Mouse (Mus musculus): ENCODE data around the gene Fam189a2.

The Fam189a2 gene

GRCm38 (mm10) chr19:24030871-24031556, at the start of gene Fam189a2:
TSS of gene Fam189a2 (minus strand) at chr19:24031019.
- DNase-seq, result peak; percentile 34 to 55

DNA sequence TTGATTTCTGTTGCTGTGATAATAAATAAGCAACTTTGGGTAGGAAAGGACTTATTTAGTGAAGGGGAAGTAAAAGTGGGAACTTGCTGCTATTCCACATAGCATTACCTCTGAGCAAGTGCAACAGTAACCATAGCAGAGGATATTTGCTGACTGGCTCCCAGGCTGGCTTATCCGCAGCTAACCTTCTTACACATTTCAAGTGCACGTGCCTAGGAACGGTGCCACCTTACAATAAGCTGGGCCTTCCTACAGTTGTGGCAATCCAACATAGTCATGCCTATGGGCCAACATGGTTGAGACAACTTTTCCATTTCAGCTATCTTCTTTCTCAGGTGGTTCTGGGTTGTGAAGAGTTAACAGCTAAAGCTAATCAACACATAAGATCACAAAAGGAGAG, 46.8 kb upstream of the Fam189a2 start:
- no peak for DNase-seq

DNA sequence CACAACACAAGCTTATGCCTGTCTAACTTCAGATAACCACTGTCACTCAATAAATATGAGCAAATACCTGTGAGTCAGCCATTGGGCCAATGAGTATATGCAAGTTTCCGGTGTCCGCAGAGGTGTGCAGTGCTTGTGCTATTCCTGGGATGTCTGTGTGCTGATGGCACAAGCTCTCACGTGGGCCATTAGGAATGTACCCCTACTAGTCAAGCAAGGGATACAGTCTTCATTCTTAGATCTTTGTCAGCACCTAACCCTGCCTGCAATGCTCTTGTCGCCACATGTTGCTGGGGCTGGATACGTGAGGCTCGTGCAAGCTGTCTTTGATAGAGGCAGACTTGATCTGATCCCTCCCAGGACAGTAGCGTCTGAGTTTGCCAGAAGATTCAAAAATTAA, 45.7 kb upstream of the Fam189a2 start:
- no peak for DNase-seq

DNA sequence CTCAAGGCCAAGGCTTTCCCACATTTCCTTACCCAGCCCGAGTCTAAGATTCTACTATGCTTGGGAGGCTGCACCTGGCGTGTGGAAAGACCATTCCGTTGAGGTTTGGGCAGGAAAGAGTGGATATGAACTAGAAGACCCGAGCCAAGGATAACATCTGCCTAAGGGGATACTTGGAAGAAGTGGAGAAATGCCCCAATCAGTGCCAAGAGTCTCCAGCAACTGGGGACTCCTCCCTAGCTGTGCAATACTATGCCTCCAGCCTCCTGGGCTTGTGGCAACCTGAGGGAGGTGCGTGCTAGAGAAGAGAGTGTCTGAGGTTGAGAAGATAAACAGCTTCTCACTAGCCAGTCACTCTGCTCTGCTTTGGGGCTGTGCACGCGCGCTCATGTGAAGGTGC, 45.1 kb upstream of the Fam189a2 start:
- DNase-seq, result no peak

GRCm38 (mm10) chr19:24073155-24073554, 42.3 kb upstream of the Fam189a2 start:
- DNase-seq, result no peak

DNA sequence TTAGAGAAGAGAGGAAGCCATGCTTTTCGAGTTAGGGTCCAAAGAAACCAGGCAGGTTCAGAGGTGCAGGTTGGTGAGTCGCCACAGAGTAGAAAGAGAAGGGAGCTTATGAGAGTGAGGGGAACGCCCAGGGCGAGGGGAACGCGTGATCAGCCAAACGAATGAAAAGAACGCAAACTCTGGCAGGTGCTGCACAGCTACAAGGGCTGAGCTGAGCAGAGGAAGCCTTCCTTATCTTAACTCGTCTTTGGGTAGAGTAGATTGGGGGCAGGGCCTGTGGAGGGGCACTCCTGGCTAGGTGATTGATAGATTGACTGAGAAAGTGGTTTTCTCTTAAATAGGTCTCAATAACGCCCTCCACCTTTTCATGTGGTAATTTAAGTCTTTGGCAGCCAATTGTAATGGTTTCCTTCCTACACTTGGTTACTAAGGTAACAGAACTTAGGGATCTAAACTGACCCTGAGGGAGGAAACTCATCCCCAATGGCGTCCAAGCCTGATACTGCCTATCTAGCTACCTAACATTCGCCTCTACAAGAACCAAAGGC, 33.6 kb upstream of the Fam189a2 start:
- DNase-seq, result no peak

GRCm38 (mm10) chr19:24063585-24063984, 32.8 kb upstream of the Fam189a2 start:
- DNase-seq, result no peak

- DNase-seq, result peak; percentile 5 to 20
Observed at GRCm38 (mm10) chr19:24058851-24059250, 28.0 kb upstream of the Fam189a2 start.

- peak; percentile 9 to 18 for DNase-seq
Observed at GRCm38 (mm10) chr19:24058021-24058420, 27.2 kb upstream of the Fam189a2 start.

DNA sequence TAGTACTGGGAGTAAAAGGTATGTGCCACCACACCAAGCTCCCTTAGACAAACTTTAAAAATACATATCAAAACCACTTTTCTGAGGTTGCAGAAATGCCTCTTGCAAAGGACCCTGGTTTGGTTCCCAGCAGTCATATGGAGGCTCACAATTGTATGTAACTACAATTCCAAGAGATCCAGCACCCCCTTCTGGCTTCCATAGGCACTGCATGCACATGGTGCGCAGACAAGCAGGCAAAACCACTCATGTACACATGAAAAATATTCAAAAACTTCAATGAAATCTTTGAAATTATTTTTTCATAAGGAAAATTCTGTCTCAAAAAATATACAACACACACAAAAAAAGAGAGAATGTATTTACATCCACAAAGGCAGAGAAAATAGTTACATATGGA, 26.1 kb upstream of the Fam189a2 start:
- DNase-seq, result no peak

DNA sequence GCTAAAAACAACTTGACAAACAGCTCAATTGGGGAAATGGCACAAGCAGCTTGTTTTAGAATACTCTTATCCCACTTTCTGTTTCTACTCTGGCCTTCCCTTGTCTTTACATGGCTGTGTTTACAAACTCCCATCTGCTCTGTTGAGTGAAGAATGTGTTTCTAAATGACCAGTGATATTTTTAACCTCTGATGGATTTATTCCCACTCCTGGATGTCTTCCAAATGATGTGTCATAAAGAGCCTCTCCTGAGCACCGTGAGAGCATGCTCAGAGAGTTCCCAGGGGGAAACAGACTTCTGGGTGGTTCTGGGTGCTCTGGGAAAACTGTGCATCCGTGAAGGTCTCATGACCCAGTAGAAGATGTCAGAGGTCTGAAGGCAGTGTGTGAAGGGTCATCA, 24.1 kb upstream of the Fam189a2 start:
- peak in 1 of 2 experiments; percentile 26 for DNase-seq

DNA sequence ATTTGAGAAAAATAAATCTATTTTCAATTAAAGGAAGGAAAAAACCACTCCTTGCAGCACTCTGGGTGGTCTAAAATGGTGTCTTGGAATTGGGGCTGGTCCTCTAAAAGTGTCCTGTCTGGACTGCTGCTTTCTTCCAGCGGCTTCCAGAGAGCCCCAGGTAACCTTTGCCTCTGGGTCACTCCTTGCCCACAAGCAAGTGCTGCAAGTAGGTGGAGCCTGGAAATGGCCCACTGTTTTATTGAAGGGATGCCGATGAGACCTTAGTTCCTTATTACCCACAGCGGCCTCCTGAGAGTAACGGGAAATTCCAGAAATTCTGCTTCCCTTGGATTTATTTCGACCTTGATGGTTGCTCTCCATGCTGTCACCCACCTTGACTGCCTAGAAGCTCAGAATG, 23.4 kb upstream of the Fam189a2 start:
- no peak for DNase-seq

- no peak for DNase-seq
Observed at GRCm38 (mm10) chr19:24050514-24050913, 19.7 kb upstream of the Fam189a2 start.

GRCm38 (mm10) chr19:24049329-24049728, 18.5 kb upstream of the Fam189a2 start:
- no peak for DNase-seq

- no peak for DNase-seq
Observed at GRCm38 (mm10) chr19:24046395-24046993, 15.7 kb upstream of the Fam189a2 start.

- no peak for DNase-seq
Observed at GRCm38 (mm10) chr19:24042387-24042786, 11.6 kb upstream of the Fam189a2 start.

DNA sequence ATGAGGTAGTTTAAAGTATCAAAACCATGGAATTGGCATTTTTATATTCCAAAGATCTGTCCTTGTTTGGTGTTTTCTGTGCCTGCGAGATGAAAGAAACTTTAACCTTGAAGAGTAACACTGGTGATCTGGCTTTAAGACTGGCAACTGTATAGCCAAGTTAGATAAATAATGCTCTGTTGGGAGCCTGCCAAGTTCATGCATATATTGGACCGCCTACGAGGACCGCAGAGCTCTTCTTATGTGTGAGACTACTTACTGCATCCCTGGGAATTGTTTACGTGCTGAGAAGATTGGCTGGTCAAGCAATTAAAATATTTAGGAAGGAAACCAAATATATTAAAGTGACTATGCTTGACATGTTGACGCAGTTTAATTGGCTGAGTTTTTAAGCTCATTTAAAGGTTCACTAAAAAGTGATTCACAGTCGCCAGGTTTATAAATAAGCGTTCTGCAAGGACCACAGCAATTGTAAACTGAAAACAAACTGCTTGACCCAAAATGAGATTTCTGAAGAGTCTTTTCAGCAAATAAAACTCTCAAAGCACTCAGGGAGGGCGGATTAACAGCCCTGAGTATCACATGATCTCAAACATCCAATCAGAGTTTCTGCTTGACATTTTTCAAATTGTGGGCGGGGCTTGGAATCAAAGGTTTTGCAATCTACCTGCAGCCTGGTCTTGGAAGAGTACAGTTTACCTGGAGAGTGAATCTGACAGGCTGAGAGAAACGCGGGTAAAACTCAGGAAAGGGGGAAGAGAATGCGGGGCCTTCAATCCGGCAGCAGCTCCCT, 8.4 kb upstream of the Fam189a2 start:
- no peak for DNase-seq

GRCm38 (mm10) chr19:24034367-24034766, 3.5 kb upstream of the Fam189a2 start:
- DNase-seq, result no peak

DNA sequence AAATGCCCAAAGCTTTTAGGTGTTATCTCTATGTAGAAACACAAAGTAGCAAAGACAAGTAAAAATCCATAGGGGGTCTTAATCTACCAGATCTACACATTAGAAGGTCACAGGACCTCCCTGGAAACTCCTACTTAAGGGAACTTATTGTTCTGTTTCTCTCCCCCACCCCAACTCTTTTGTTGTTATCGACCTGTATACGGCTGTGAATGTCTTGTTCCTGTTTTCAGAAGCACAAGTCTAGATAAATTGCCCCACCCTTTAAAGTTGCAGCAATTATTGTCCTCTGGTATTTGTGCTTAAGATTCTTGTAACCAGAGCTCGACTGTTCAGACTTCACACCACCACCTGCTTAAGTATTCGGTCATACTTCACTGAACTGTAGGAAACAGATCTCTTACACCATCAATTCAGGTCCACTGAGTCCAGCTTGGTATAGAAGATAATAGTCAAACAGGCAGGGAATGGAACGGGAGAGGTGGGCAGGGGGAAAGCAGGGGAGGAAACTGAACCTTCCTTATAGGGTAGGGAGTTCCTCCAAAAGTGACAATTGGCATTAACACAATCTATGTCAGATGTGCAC, 1.9 kb upstream of the Fam189a2 start:
- DNase-seq, result no peak

DNA sequence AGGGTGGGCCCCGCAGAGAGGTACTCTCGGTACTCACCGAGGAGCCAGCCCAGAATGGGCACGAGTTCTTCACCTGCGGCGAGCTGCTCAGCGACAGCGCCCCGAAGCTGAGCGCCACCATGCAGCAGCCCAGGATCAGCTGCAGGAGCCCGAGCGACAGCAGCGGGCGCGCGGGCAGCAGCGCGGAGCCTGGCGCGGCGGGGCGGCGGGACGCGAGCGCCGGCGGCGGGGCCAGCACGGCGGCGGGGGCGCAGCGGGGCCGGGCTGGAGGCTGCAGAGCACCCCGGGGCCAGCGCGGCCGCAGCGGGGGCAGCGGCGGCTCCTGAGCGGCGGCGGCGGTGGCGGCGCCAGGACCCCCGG, 328 bp downstream of the Fam189a2 start:
- peak in 1 of 2 experiments; percentile 46 for DNase-seq

GRCm38 (mm10) chr19:24029616-24030510, 956 bp downstream of the Fam189a2 start:
- peak; percentile 50 to 62 for DNase-seq

- no peak for DNase-seq
Observed at GRCm38 (mm10) chr19:24025876-24026275, 4.9 kb downstream of the Fam189a2 start.

Measured in cerebellum, postnatal 10 days (tissue).